Mouse (Mus musculus) CH12.LX (cell line): ENCODE measurements at regions not wholly inside any gene's neighbourhood (a gene's known extent, or its start where the extent isn't known, plus 50 kb on each side); places are given as distances from the start of the nearest gene placed in this dataset.

Experiments
- DNase-seq: peaks from one replicate; pipeline ENCODE4 v3.0.0-alpha.2; 2013; ENCODE audit errors: extremely low read depth
- H3K27ac ChIP-seq: 2 replicates; pipeline ENCODE4 v1.5.1; 2012; ENCODE audit warnings: low read depth, mild to moderate bottlenecking, control low read depth, moderate library complexity; ENCODE audit not compliant: insufficient read depth
- H3K27me3 ChIP-seq: replicated peaks from 2 replicates; pipeline ENCODE3; 2012; ENCODE audit warnings: inconsistent platforms
- H3K36me3 ChIP-seq, 2 experiments: replicated peaks in 1 of 2; 2 replicates each; pipeline versions ENCODE3 to v1.6.1; 2012; ENCODE audit warnings: inconsistent platforms in 1 of 2, low read length in 1 of 2, mild to moderate bottlenecking in 1 of 2, mixed read lengths in 1 of 2, moderate library complexity in 1 of 2; ENCODE audit not compliant: control insufficient read depth in 1 of 2, insufficient read depth in 1 of 2
- H3K4me1 ChIP-seq, 2 experiments: 2 replicates each; pipeline ENCODE4 v1.6.1; 2012; ENCODE audit warnings: inconsistent platforms in 1 of 2, moderate library complexity in 1 of 2; ENCODE audit not compliant: insufficient read depth in 2 of 2, control insufficient read depth in 1 of 2
- H3K4me2 ChIP-seq: 2 replicates; pipeline ENCODE4 v1.6.1; 2012; ENCODE audit warnings: low read depth, mild to moderate bottlenecking, control low read depth; ENCODE audit not compliant: poor library complexity, insufficient read depth, severe bottlenecking
- H3K4me3 ChIP-seq, 3 experiments: fragments of 150-350 bp in 1 of 3; sonication (generic) in 1 of 3; replicated peaks in 1 of 3; 2 replicates each; pipeline versions ENCODE3 to v1.5.1; 2011 to 2012; ENCODE audit warnings: low read depth in 2 of 3, low read length in 2 of 3, mild to moderate bottlenecking in 2 of 3, moderate library complexity in 2 of 3, control low read depth in 1 of 3, improper control_type of control experiment in 1 of 3, inconsistent platforms in 1 of 3, mixed read lengths in 1 of 3; ENCODE audit not compliant: poor library complexity in 1 of 3
- H3K79me2 ChIP-seq: replicated peaks from 2 replicates; pipeline ENCODE4 v1.6.1; 2012; ENCODE audit warnings: mild to moderate bottlenecking, moderate library complexity; ENCODE audit not compliant: control insufficient read depth, poor library complexity, insufficient read depth, severe bottlenecking; ENCODE audit errors: extremely low read depth
- H3K9ac ChIP-seq: 2 replicates; pipeline ENCODE4 v1.6.1; 2012; ENCODE audit warnings: low read depth, mild to moderate bottlenecking, control low read depth, moderate library complexity; ENCODE audit not compliant: insufficient read depth
- H3K9me3 ChIP-seq: replicated peaks from 2 replicates; pipeline ENCODE3; 2012; ENCODE audit warnings: low read length, inconsistent platforms, mixed read lengths
- CHD2 ChIP-seq: IDR thresholded peaks from 2 replicates; pipeline ENCODE4 v1.6.1; 2011; ENCODE audit warnings: low read length, improper control_type of control experiment
- CTCF ChIP-seq, 2 experiments: IDR thresholded peaks in 1 of 2; conservative IDR thresholded peaks in 1 of 2; 2 replicates each; pipeline ENCODE4 v1.5.1; 2011 to 2012; ENCODE audit warnings: low read depth in 2 of 2, low read length in 2 of 2, improper control_type of control experiment in 1 of 2, inconsistent platforms in 1 of 2, mild to moderate bottlenecking in 1 of 2, moderate library complexity in 1 of 2
- E2F4 ChIP-seq: IDR thresholded peaks from 2 replicates; pipeline ENCODE4 v1.6.1; 2011; ENCODE audit warnings: low read depth, low read length, improper control_type of control experiment; ENCODE audit not compliant: insufficient replicate concordance
- ELF1 ChIP-seq: IDR thresholded peaks from 2 replicates; pipeline ENCODE4 v1.6.1; 2014; ENCODE audit warnings: low read depth, mild to moderate bottlenecking, inconsistent platforms, low read length, improper control_type of control experiment
- EP300 ChIP-seq: IDR thresholded peaks from 2 replicates; pipeline ENCODE4 v1.6.1; 2011; ENCODE audit warnings: low read length, improper control_type of control experiment
- ETS1 ChIP-seq: conservative IDR thresholded peaks from 2 replicates; pipeline ENCODE4 v1.6.1; 2012; ENCODE audit warnings: low read depth, mild to moderate bottlenecking, inconsistent platforms, low read length, improper control_type of control experiment, moderate library complexity
- MAX ChIP-seq: IDR thresholded peaks from 2 replicates; pipeline ENCODE4 v1.6.1; 2011; ENCODE audit warnings: low read length, improper control_type of control experiment
- MAZ ChIP-seq: IDR thresholded peaks from 2 replicates; pipeline ENCODE4 v1.6.1; 2012; ENCODE audit warnings: low read depth, mild to moderate bottlenecking, inconsistent platforms, low read length, improper control_type of control experiment, moderate library complexity
- MEF2A ChIP-seq: IDR thresholded peaks from 2 replicates; pipeline ENCODE4 v1.6.1; 2014; ENCODE audit warnings: low read depth, mild to moderate bottlenecking, inconsistent platforms, low read length, improper control_type of control experiment, borderline replicate concordance
- MXI1 ChIP-seq: IDR thresholded peaks from 2 replicates; pipeline ENCODE4 v1.6.1; 2011; ENCODE audit warnings: mild to moderate bottlenecking, low read depth, low read length, improper control_type of control experiment
- MYC ChIP-seq: IDR thresholded peaks from 2 replicates; pipeline ENCODE4 v1.6.1; 2011; ENCODE audit warnings: low read depth, mild to moderate bottlenecking, improper control_type of control experiment, low read length
- PAX5 ChIP-seq: IDR thresholded peaks from 2 replicates; pipeline ENCODE4 v1.6.1; 2012; ENCODE audit warnings: low read length, inconsistent platforms, mixed read lengths
- POLR2A ChIP-seq: IDR thresholded peaks from 2 replicates; pipeline ENCODE4 v1.6.1; 2011; ENCODE audit warnings: low read depth, mild to moderate bottlenecking, improper control_type of control experiment, low read length
- SMC3 ChIP-seq: IDR thresholded peaks from 2 replicates; pipeline ENCODE4 v1.6.1; 2011; ENCODE audit warnings: low read depth, low read length, improper control_type of control experiment
- UBTF ChIP-seq: IDR thresholded peaks from 2 replicates; pipeline ENCODE4 v1.6.1; 2012; ENCODE audit warnings: low read depth, mild to moderate bottlenecking, inconsistent platforms, low read length, improper control_type of control experiment, moderate library complexity
- USF1 ChIP-seq: IDR thresholded peaks from 2 replicates; pipeline ENCODE4 v1.6.1; 2014; ENCODE audit warnings: low read depth, mild to moderate bottlenecking, inconsistent platforms, low read length, improper control_type of control experiment
- ZC3H11A ChIP-seq: IDR thresholded peaks from 2 replicates; pipeline ENCODE4 v1.6.1; 2012; ENCODE audit warnings: low read depth, mild to moderate bottlenecking, inconsistent platforms, low read length, improper control_type of control experiment
- ZKSCAN1 ChIP-seq: IDR thresholded peaks from 2 replicates; pipeline ENCODE4 v1.6.1; 2012; ENCODE audit warnings: low read depth, inconsistent platforms, low read length, improper control_type of control experiment, borderline replicate concordance
- ZNF384 ChIP-seq: IDR thresholded peaks from 2 replicates; pipeline ENCODE4 v1.6.1; 2012; ENCODE audit warnings: low read depth, low read length, improper control_type of control experiment, inconsistent platforms
- dilution Hi-C: fragments of 300-500 bp; cut with MboI; formaldehyde crosslinking; loops from 2 replicates; pipeline ENCODE4 v1.14.3; 2020; ENCODE audit warnings: low sequenced_read_pairs; ENCODE audit not compliant: extremely low pct_unique_long_range_greater_than_20kb, extremely low pct_ligation_motif_present
- in situ Hi-C: fragments of 300-500 bp; cut with MboI; formaldehyde crosslinking; loops from 3 replicates; pipeline ENCODE4 v1.14.3; 2019; ENCODE audit warnings: low sequenced_read_pairs, low pct_ligation_motif_present, low pct_unique_long_range_greater_than_20kb, mixed read lengths

DNA sequence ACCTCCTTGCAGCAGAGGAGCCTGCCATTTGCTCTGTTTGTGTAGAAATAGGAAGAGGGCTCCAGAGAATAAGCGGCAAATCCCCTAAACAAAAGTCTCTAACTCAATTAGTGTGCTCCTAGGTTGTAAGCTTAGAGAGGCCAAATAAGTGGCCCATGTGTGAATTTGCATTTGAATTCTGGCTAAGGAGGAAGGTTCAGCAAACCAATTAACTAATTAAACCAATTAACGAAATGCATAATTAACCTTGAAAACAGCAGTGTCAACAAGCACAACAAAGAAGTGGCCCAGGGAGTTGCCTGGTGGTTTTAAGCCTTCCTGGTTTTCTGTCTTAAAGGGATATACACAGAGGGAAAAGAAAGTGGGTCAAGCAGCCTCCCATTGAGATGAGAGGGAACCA is 84.9 kb upstream of the Basp1 start:
- H3K36me3 ChIP-seq = no peaks in the 10 kb centered on the region
- in situ Hi-C loops = no loop called here
- no peak overlapping the region for H3K27ac ChIP-seq
- TF ChIP-seq EP300 (no peak), USF1 (no peak), MAX (no peak), E2F4 (no peak), MEF2A (no peak), UBTF (no peak), CHD2 (no peak), POLR2A (no peak), MYC (no peak), PAX5 (no peak), ETS1 (no peak), MXI1 (no peak), SMC3 (no peak), CTCF (conservative IDR thresholded peaks at IDR 0.05 in 1 of 2, IDR thresholded peaks at IDR 0.05 in 1 of 2; ENCODE audit: low read depth in 2 of 2, low read length in 2 of 2) (no peak)
- TF ChIP-seq, all 38 proteins: peak for 0
- Histone ChIP-seq H3K27me3 (no peaks in the 10 kb centered on the region), H3K9ac (no peak overlapping the region), H3K4me2 (no peak overlapping the region), H3K4me3 (no peak overlapping the region), H3K4me1 (no peaks in the 10 kb centered on the region), H3K79me2 (no peaks in the 10 kb centered on the region), H3K9me3 (no peaks in the 10 kb centered on the region)
- dilution Hi-C loops = no loop called here
- no peak for DNase-seq

GRCm38 (mm10) chr15:25502513-25502912 is 88.9 kb upstream of the Basp1 start:
- H3K27me3 ChIP-seq = no peaks in the 10 kb centered on the region
- in situ Hi-C loops (no loop called here), dilution Hi-C loops (no loop called here)
- TF ChIP-seq MAZ (no peak), ZNF384 (no peak), CHD2 (no peak), SMC3 (no peak), ZC3H11A (no peak), ZKSCAN1 (no peak), ELF1 (no peak)
- no peak for DNase-seq
- H3K9me3 ChIP-seq = no peaks in the 10 kb centered on the region
- no peaks in the 10 kb centered on the region for H3K4me1 ChIP-seq
- no peaks in the 10 kb centered on the region for H3K36me3 ChIP-seq
- no peak overlapping the region for H3K27ac ChIP-seq
- no peak overlapping the region for H3K4me2 ChIP-seq
- no peaks in the 10 kb centered on the region for H3K79me2 ChIP-seq
- no peak overlapping the region for H3K9ac ChIP-seq
- no peak overlapping the region for H3K4me3 ChIP-seq
